Mouse (Mus musculus): ENCODE results near the gene Snap47.
"Not testable (repeated sequence)": the region's sequence is repeated elsewhere in the genome, so short reads cannot be mapped to it uniquely, and the experiment has no call there.

Snap47 gene

DNA sequence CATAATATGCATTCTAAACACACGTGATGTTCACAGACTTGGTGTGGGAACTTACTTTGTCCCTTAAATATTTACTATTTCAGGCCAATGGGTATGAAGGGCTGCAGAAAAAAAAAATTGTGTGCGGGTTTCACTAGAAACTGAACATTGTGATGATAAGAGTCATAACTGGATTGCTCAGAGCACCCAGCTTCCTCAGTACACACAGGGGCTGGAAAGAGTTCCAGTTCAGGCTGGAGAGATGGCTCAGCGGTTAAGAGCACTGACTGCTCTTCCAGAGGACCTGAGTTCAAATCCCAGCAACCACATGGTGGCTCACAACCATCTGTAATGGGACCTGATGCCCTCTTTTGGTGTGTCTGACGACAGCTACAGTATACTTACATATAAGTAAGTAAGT is 83.0 kb downstream of the Snap47 start:
- in situ Hi-C loops (cut with MboI, MseI): not testable (repeated sequence)

DNA sequence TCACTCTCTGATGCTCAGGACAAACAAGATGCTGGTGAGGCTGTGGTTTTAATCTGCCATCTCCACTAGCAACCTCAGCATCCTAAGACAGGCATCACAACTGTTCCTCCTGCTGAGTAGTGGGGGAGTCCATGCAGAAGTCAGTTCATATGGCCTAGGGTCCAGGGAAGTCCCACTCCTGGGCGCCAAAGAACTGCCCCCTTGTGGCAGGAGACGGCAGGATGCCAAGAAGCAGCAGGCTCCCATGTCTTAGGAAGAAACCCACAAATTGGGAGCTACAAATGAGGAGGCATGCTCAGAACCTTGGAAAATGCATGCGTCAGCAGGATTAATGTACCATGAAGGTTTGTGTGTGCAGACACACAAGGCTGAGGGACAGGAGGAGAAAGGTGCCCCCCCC is 84.4 kb downstream of the Snap47 start:
- in situ Hi-C loops (cut with MboI, MseI): no loop called here

GRCm38 (mm10) chr11:59366031-59366430 is 85.0 kb downstream of the Snap47 start:
- in situ Hi-C loops (cut with MboI, MseI): no loop called here

DNA sequence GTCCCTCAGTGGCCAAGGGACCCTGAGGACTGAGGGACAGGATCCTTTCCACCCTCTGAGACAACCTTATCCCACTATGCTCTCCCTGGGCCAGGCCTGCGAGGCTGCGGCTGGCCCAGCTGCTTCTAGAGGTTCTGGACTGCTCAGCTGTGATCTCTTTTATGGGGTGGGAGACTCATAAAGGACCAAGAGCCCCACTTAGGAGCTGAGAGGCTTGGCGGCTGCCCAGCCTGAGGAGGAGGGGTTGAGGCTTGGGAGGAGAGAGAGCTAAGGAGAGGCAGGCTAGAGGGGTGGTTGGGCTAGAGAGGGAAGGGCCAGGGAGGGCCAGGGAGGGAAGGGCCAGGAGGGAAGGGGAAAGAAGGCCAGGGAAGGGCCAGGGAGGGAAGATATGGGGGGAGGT is 86.6 kb downstream of the Snap47 start:
- in situ Hi-C loops (cut with MboI, MseI): no loop called here

- in situ Hi-C loops (cut with MboI, MseI): no loop called here
Observed at GRCm38 (mm10) chr11:59364007-59364406, 87.0 kb downstream of the Snap47 start.

- in situ Hi-C loops (cut with MboI, MseI): no loop called here
Observed at GRCm38 (mm10) chr11:59361291-59361690, 89.7 kb downstream of the Snap47 start.
